ENCODE assay signal across 12 mouse cellular contexts in the genomic region with DNA sequence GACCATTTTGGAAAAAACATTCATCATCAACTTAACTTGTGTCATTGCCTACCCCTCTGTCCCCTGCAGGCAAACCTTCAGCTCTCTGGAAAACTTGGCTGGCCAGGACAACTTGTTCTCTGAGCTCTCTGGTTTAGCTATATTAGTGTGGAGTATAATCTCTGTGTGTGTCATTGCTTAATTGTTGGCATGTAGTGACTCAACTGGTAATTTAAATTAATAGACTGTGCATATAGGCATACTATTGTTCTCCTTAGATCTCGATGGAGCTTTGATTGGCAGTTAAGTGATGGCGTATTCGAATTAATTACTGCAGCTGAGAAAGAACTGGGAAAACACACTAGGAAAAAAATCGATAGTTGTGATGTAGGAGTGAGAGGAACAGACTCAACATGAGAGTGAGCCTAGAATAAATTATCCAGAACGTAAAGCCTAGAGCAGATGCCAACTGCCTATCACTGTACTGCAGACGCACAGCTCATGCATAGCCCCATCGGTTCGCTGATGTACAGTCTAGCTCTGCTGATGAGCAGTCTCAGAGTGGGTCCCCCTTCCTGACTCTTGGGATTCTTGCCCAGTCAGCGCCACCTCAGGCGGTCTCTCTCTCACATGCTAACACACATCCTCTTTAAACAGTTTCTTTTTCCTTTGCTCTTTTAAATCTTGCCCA. TPM values are rescaled to one million over a fixed set of nuclear protein-coding genes. Genes with fewer than 3 reads are reported as not detected.
DNase-seq lines count a peak whose midpoint lies in the region; ATAC-seq lines count a peak whose summit lies in the region.
"Had no signal": no experiment of that assay in that cellular context is flagged by ENCODE, and none has a peak within 500 bp of the region (broad histone marks: within the 10 kb centered on the region; RNA-seq: fewer than 3 reads in every experiment).

No protein-coding gene starts in this region.

- H3K4me3 ChIP-seq in limb, embryonic 15.5 days = no peak overlapping the region
- H3K4me3 ChIP-seq in limb, embryonic 10.5 days = no peak overlapping the region
- no peak overlapping the region for H3K4me3 ChIP-seq in forebrain, embryonic 12.5 days (replicated peaks)
- no peak overlapping the region for H3K4me3 ChIP-seq in hindbrain, embryonic 15.5 days
- no peak overlapping the region for H3K4me3 ChIP-seq in neural tube, embryonic 14.5 days (ENCODE audit: low read depth, low read length)
- H3K4me3 ChIP-seq: embryonic facial prominence, embryonic 12.5 days had no signal

- H3K9ac ChIP-seq in limb, embryonic 15.5 days = no peak overlapping the region
- no peak overlapping the region for H3K9ac ChIP-seq in forebrain, embryonic 12.5 days
- no peak overlapping the region for H3K9ac ChIP-seq in hindbrain, embryonic 15.5 days
- H3K9ac ChIP-seq in neural tube, embryonic 14.5 days (replicated peaks; ENCODE audit: low read depth, low read length) = no peak overlapping the region
- H3K9ac ChIP-seq: embryonic facial prominence, embryonic 12.5 days had no signal

- DNase-seq in limb, embryonic 10.5 days (ENCODE audit: low spot score) = no peak
- DNase-seq in adrenal gland, adult 8-10 months = no peak
- no peak for DNase-seq in c-Kit-positive CD71-positive TER-119-positive erythroid progenitor cells, embryonic 14.5 days (ENCODE audit: low spot score)
- DNase-seq in gastrocnemius, adult 18-20 months (ENCODE audit: low spot score) = no peak
- DNase-seq: gastrocnemius, postnatal 25 days; lung, adult 2 months; thymus, postnatal 25 days had no signal

- no peaks in the 10 kb centered on the region for H3K9me3 ChIP-seq in limb, embryonic 15.5 days
- no peaks in the 10 kb centered on the region for H3K9me3 ChIP-seq in limb, embryonic 10.5 days (replicated peaks)
- H3K9me3 ChIP-seq in forebrain, embryonic 12.5 days = no peaks in the 10 kb centered on the region
- H3K9me3 ChIP-seq in hindbrain, embryonic 15.5 days = no peaks in the 10 kb centered on the region
- H3K9me3 ChIP-seq in neural tube, embryonic 14.5 days (ENCODE audit: control insufficient read depth, low read length) = no peaks in the 10 kb centered on the region
- H3K9me3 ChIP-seq: embryonic facial prominence, embryonic 12.5 days had no signal

- H3K27ac ChIP-seq in limb, embryonic 15.5 days = peak overlapping the region; percentile 2; the same call in 1 of the 2 replicates
- H3K27ac ChIP-seq in limb, embryonic 10.5 days = no peak overlapping the region
- H3K27ac ChIP-seq in forebrain, embryonic 12.5 days = no peak overlapping the region
- 0 out of 2 replicates have a peak overlapping the region, but pooled peaks have one; percentile 43 for H3K27ac ChIP-seq in hindbrain, embryonic 15.5 days (replicated peaks)
- no peak overlapping the region for H3K27ac ChIP-seq in neural tube, embryonic 14.5 days (ENCODE audit: low read depth, low read length)
- H3K27ac ChIP-seq: embryonic facial prominence, embryonic 12.5 days had no signal

- peak; percentile 61; the same call in 1 of the 2 replicates for ATAC-seq in limb, embryonic 15.5 days (ENCODE audit: insufficient number of reproducible peaks, low FRiP score, low TSS enrichment, low read depth)
- ATAC-seq in forebrain, embryonic 12.5 days (ENCODE audit: low FRiP score) = peak; percentile 76
- ATAC-seq in hindbrain, embryonic 15.5 days (ENCODE audit: low FRiP score, low read depth) = peak; percentile 78
- ATAC-seq in neural tube, embryonic 14.5 days (ENCODE audit: low read depth) = peak; percentile 82

- 0 out of 2 replicates have a peak overlapping the region, but pooled peaks have one; percentile 3 for H3K4me2 ChIP-seq in limb, embryonic 15.5 days
- no peak overlapping the region for H3K4me2 ChIP-seq in forebrain, embryonic 12.5 days
- H3K4me2 ChIP-seq in hindbrain, embryonic 15.5 days = no peak overlapping the region
- H3K4me2 ChIP-seq in neural tube, embryonic 14.5 days (ENCODE audit: low read depth, low read length) = no peak overlapping the region
- H3K4me2 ChIP-seq: embryonic facial prominence, embryonic 12.5 days had no signal

- peaks cover 26% of the 10 kb centered on the region for H3K4me1 ChIP-seq in limb, embryonic 15.5 days
- H3K4me1 ChIP-seq in limb, embryonic 10.5 days = 0 out of 2 replicates have a peak, but pooled peaks cover 5% of the 10 kb centered on the region
- H3K4me1 ChIP-seq in forebrain, embryonic 12.5 days = peaks cover 32% of the 10 kb centered on the region
- peaks cover 21% of the 10 kb centered on the region for H3K4me1 ChIP-seq in hindbrain, embryonic 15.5 days (replicated peaks)
- H3K4me1 ChIP-seq in neural tube, embryonic 14.5 days (ENCODE audit: control insufficient read depth, insufficient read depth, low read length) = peaks cover 6% of the 10 kb centered on the region; the same call in 1 of the 2 replicates

- 57% methylated on average over 10 of the region's 10 CpGs for WGBS in limb, embryonic 15.5 days
- WGBS in limb, embryonic 10.5 days = 92% methylated on average over 10 of the region's 10 CpGs
- WGBS in forebrain, embryonic 12.5 days = 54% methylated on average over 10 of the region's 10 CpGs
- WGBS in hindbrain, embryonic 15.5 days = 36% methylated on average over 10 of the region's 10 CpGs
- 43% methylated on average over 10 of the region's 10 CpGs for WGBS in neural tube, embryonic 14.5 days

- no peaks in the 10 kb centered on the region for H3K27me3 ChIP-seq in limb, embryonic 15.5 days
- H3K27me3 ChIP-seq in limb, embryonic 10.5 days (ENCODE audit: low read depth, poor library complexity, severe bottlenecking) = no peaks in the 10 kb centered on the region
- H3K27me3 ChIP-seq in forebrain, embryonic 12.5 days = peaks cover 86% of the 10 kb centered on the region
- H3K27me3 ChIP-seq in hindbrain, embryonic 15.5 days = no peaks in the 10 kb centered on the region
- H3K27me3 ChIP-seq in neural tube, embryonic 14.5 days (ENCODE audit: control insufficient read depth, insufficient read depth, low read length) = no peaks in the 10 kb centered on the region
- H3K27me3 ChIP-seq: embryonic facial prominence, embryonic 12.5 days had no signal

- no peaks in the 10 kb centered on the region for H3K36me3 ChIP-seq in limb, embryonic 15.5 days
- H3K36me3 ChIP-seq in limb, embryonic 10.5 days = no peaks in the 10 kb centered on the region
- H3K36me3 ChIP-seq in forebrain, embryonic 12.5 days (replicated peaks) = no peaks in the 10 kb centered on the region
- H3K36me3 ChIP-seq in hindbrain, embryonic 15.5 days = no peaks in the 10 kb centered on the region
- no peaks in the 10 kb centered on the region for H3K36me3 ChIP-seq in neural tube, embryonic 14.5 days (ENCODE audit: control insufficient read depth, insufficient read depth, low read length)
- H3K36me3 ChIP-seq: embryonic facial prominence, embryonic 12.5 days had no signal

RNA-seq across cellular contexts. Expression of a gene that starts 35.7 kb away (rescaled TPM):
- 12.5 and 15.1 TPM in 2 replicates for polyA plus RNA-seq in limb, embryonic 15.5 days (2015; fragmentation: Nextera tagmentation; extraction: Ambion mirVana)
- 9.0 and 10.6 TPM in 2 replicates for polyA plus RNA-seq in limb, embryonic 10.5 days (2016; fragmentation: Nextera tagmentation; extraction: Ambion mirVana)
- 7.8 and 8.7 TPM in 2 replicates for polyA plus RNA-seq in forebrain, embryonic 12.5 days (2016; fragmentation: Nextera tagmentation; extraction: Ambion mirVana)
- 8.0 and 8.6 TPM in 2 replicates for polyA plus RNA-seq in hindbrain, embryonic 15.5 days (2015; fragmentation: Nextera tagmentation; extraction: Ambion mirVana)
- polyA plus RNA-seq in neural tube, embryonic 14.5 days (2014; fragmentation: Nextera tagmentation; extraction: Ambion mirVana) = 10.8 and 12.7 TPM in 2 replicates
- 100 to 1,000 TPM; 117 to 198 (median 152) TPM for total RNA-seq in adrenal gland, adult 8-10 months (2022)
- 10 to 100 TPM; 24.5 to 28.7 TPM for total RNA-seq in gastrocnemius, adult 18-20 months (2021)

Comparison
In these comparisons a context has a peak if more than half of its experiments do, and no peak if none do; other contexts are left out.
1. H3K27ac ChIP-seq: peak in limb, embryonic 15.5 days (single experiment) and hindbrain, embryonic 15.5 days (single experiment); none in limb, embryonic 10.5 days (single experiment), forebrain, embryonic 12.5 days (single experiment) and neural tube, embryonic 14.5 days (single experiment).
2. Peak in every context shown above with its lines, with median percentiles within 50 percentile points of each other: ATAC-seq.